Mouse (Mus musculus) limb, embryonic 14.5 days (tissue): Measurements from ENCODE around the gene Rnf144a. TPM values are rescaled to one million over a fixed set of nuclear protein-coding genes. Genes with fewer than 3 reads are reported as not detected.

ENCODE experiments used
- ATAC-seq: fragments of 200-750 bp; cut with Nextera tagmentation; 2 replicates; pipeline ENCODE4 v1.8.0; 2017; ENCODE audit warnings: low read depth, moderate number of reproducible peaks, moderate TSS enrichment; ENCODE audit not compliant: low FRiP score
- DNase-seq: peaks from one replicate; pipeline ENCODE4 v3.0.0-alpha.2; 2015; ENCODE audit warnings: low spot score
- H3K27ac ChIP-seq: fragments of 300-500 bp; sonication (generic); replicated peaks from 2 replicates; pipeline ENCODE4 v1.5.1; 2014; ENCODE audit warnings: low read depth, mild to moderate bottlenecking, low read length, moderate library complexity, mixed read lengths
- H3K27me3 ChIP-seq: fragments of 300-500 bp; sonication (generic); 2 replicates; pipeline ENCODE4 v1.6.1; 2014; ENCODE audit warnings: low read length, mixed read lengths; ENCODE audit not compliant: control insufficient read depth, insufficient read depth
- H3K36me3 ChIP-seq: fragments of 300-500 bp; sonication (generic); 2 replicates; pipeline ENCODE4 v1.6.1; 2014; ENCODE audit warnings: mild to moderate bottlenecking, low read length, moderate library complexity, mixed read lengths; ENCODE audit not compliant: control insufficient read depth, insufficient read depth
- H3K4me1 ChIP-seq: fragments of 300-500 bp; sonication (generic); 2 replicates; pipeline ENCODE4 v1.6.1; 2014; ENCODE audit warnings: antibody characterized with exemption, low read length, mixed read lengths; ENCODE audit not compliant: control insufficient read depth, insufficient read depth
- H3K4me2 ChIP-seq: fragments of 300-500 bp; sonication (generic); replicated peaks from 2 replicates; pipeline ENCODE4 v1.6.1; 2014; ENCODE audit warnings: low read depth, mild to moderate bottlenecking, low read length, moderate library complexity; ENCODE audit not compliant: severe bottlenecking
- H3K4me3 ChIP-seq: fragments of 300-500 bp; sonication (generic); replicated peaks from 2 replicates; pipeline ENCODE4 v1.5.1; 2014; ENCODE audit warnings: low read length
- H3K9ac ChIP-seq: fragments of 300-500 bp; sonication (generic); 2 replicates; pipeline ENCODE4 v1.6.1; 2014; ENCODE audit warnings: mild to moderate bottlenecking, low read depth, low read length, moderate library complexity; ENCODE audit not compliant: severe bottlenecking
- H3K9me3 ChIP-seq: fragments of 300-500 bp; sonication (generic); 2 replicates; pipeline ENCODE4 v1.6.1; 2016; ENCODE audit warnings: low read length; ENCODE audit not compliant: control insufficient read depth
- POLR2A ChIP-seq: fragments of 200-500 bp; IDR thresholded peaks from 2 replicates; pipeline ENCODE4 v1.8.0; 2012; ENCODE audit warnings: inconsistent platforms, mild to moderate bottlenecking, moderate library complexity, borderline replicate concordance; ENCODE audit not compliant: insufficient read depth, insufficient read length; ENCODE audit errors: extremely low read depth
- WGBS: fragments of 180-500 bp; shearing (Covaris S2); extraction: QIAGEN DNeasy Blood & Tissue Kit; methylation state at CpG from one replicate; pipeline ENCODE4 v1.1.7; 2014; 5-methylcytosine and 5-hydroxymethylcytosine counted together
- polyA plus RNA-seq, 2 experiments: library from polyadenylated mRNA; depleted of rRNA in 1 of 2; stranded (reverse) in 1 of 2; unstranded in 1 of 2; fragments of >200 nt; fragmentation: Nextera tagmentation in 1 of 2; extraction: Ambion mirVana in 1 of 2; gene quantifications; 2 replicates each; pipeline versions ENCODE4 v1.2.1 to v1.2.3; 2012 to 2014

Gene Rnf144a
- polyA plus RNA-seq, 2 experiments: 33.3 to 34.6 TPM

- no peak for TF ChIP-seq POLR2A
- Histone ChIP-seq H3K27me3 (no peaks in the 10 kb centered on the region), H3K4me1 (peaks cover 31% of the 10 kb centered on the region), H3K4me2 (no peak overlapping the region), H3K9me3 (no peaks in the 10 kb centered on the region), H3K36me3 (peaks cover 18% of the 10 kb centered on the region), H3K4me3 (no peak overlapping the region), H3K9ac (no peak overlapping the region), H3K27ac (no peak overlapping the region)
- 52% methylated on average over 1 of the region's 1 CpGs for WGBS
- DNase-seq (no peak), ATAC-seq (no peak)
These were observed 13.8 kb downstream of the Rnf144a start for GRCm38 (mm10) chr12:26401254-26401653.

DNA sequence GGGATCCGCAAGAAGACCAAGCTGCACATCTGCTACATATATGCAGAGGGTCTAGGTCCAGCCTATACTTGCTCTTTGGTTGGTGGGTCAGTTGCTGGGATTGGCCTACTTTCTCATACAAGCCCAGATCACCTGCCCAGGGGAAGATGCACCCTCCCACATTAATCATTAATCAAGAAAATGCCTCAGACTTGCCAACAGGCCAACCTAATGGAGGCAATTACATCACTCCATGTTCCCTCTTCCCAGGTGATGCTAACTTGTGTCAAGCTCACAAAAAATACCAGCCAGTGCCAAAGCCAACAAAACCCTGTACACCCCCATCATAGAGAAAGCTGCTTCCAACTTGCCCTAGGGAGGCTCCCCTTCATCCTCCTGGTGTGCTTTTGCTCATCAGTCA, 14.3 kb downstream of the Rnf144a start:
- H3K4me2 ChIP-seq: no peak overlapping the region
- H3K4me1 ChIP-seq: peaks cover 31% of the 10 kb centered on the region
- TF ChIP-seq POLR2A: no peak
- DNase-seq (no peak), ATAC-seq (no peak)
- H3K36me3 ChIP-seq: peaks cover 18% of the 10 kb centered on the region
- no peak overlapping the region for H3K27ac ChIP-seq
- H3K27me3 ChIP-seq: no peaks in the 10 kb centered on the region
- H3K4me3 ChIP-seq: no peak overlapping the region
- no peak overlapping the region for H3K9ac ChIP-seq
- WGBS: 89% methylated on average over 1 of the region's 1 CpGs
- no peaks in the 10 kb centered on the region for H3K9me3 ChIP-seq

DNA sequence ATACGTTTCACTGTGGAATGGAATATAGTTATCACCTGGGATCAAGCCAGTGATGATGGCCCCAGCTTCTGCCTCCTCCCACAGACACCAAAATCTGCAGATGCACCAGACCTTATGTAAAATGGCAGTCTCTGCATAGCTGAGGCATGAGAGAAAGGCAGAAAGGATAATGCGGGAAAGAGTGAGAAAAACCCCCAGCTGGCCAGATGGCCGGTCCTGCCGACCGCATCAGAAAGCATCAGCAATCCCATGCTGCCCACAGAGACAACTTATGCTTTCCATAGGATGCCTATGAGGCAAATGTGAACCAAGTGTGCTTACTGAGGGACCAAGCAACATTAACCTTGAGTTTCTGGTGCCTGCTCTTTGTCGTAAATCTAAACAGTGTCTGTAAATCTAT, 15.7 kb downstream of the Rnf144a start:
- ATAC-seq: no peak
- WGBS: 85% methylated on average over 6 of the region's 6 CpGs
- no peak for DNase-seq
- no peaks in the 10 kb centered on the region for H3K9me3 ChIP-seq
- H3K4me1 ChIP-seq: peaks cover 37% of the 10 kb centered on the region
- no peak overlapping the region for H3K27ac ChIP-seq
- no peak for TF ChIP-seq POLR2A
- H3K4me2 ChIP-seq: no peak overlapping the region
- H3K27me3 ChIP-seq: no peaks in the 10 kb centered on the region
- no peak overlapping the region for H3K9ac ChIP-seq
- no peak overlapping the region for H3K4me3 ChIP-seq
- peaks cover 13% of the 10 kb centered on the region; the same call in 1 of the 2 replicates for H3K36me3 ChIP-seq

DNA sequence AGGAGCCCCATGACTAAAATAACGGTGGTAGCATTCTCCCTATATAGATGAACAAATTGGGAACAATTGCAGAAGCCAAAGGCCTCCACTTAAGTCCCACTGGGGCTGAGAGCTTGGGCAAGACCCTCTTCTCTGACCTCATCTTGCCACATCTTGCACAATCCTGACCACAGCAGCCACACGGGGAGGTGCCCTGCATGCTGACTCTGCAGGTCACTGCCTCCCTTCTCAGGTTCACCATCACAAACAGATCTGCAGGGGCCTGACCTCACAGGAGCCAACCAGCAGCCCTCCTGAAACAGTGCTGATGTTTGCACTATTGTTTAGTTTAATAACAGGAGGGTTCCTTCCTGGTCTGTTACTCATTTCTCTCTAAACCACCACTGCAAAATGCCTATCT, 16.5 kb downstream of the Rnf144a start:
- no peak for DNase-seq
- Histone ChIP-seq H3K4me3 (no peak overlapping the region), H3K9ac (no peak overlapping the region), H3K27me3 (no peaks in the 10 kb centered on the region), H3K9me3 (no peaks in the 10 kb centered on the region), H3K36me3 (peaks cover 9% of the 10 kb centered on the region; the same call in 1 of the 2 replicates), H3K4me1 (peaks cover 42% of the 10 kb centered on the region), H3K27ac (no peak overlapping the region), H3K4me2 (no peak overlapping the region)
- ATAC-seq: no peak
- WGBS: 65% methylated on average over 2 of the region's 2 CpGs
- TF ChIP-seq POLR2A: no peak

DNA sequence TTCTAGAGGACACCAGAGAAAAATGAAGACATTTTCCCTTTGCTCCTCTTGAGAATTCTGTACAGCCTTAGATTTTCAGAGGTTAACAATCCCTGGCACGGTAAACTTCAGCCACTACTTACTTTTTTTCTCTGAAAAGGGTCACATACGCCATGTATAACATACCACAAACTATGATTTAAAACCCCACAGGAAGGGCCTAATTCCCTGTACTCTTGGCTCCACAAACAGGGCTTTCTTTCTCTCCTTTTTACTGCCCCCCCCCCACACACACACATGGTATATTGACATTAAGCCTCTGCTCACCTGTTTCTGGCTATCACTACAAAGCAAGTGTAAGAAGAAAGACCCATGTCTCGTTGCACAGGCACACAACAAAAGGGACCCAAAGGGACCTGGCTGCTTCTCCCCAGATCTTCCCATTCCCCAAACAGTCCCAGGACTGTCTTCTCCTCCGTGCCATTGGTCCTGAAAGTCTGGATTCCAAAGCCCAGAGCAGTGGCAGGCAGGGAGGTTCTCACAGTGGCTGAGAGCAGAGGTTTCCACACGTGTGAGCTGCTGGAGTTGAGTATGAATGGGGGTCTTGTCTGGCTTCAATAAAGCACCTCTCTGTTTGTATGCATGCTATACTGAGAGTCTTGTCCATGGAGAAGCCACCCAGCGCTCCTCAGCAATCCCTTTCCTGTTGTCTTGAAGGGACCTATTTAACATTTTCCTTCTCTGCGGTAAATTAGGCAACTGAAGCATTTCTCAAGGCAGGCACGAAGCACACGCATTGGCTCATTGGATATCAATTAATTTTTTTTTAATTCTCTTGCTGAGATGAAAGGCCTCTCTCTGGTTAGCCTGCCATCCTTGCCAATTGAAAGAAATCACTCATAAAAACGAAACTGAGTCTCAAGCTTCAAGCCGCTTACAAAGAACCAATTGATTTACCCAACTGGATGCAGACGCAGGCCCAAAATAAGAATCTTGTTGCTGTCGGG, 20.3 kb downstream of the Rnf144a start:
- H3K4me2 ChIP-seq: peak overlapping the region; percentile 26
- H3K4me1 ChIP-seq: peaks cover 36% of the 10 kb centered on the region
- peak overlapping the region; percentile 61 for H3K27ac ChIP-seq
- no peak overlapping the region for H3K4me3 ChIP-seq
- H3K9ac ChIP-seq: no peak overlapping the region
- no peak for DNase-seq
- no peaks in the 10 kb centered on the region for H3K27me3 ChIP-seq
- ATAC-seq: peak; percentile 76
- no peaks in the 10 kb centered on the region for H3K9me3 ChIP-seq
- no peak for TF ChIP-seq POLR2A
- 37% methylated on average over 13 of the region's 13 CpGs for WGBS
- no peaks in the 10 kb centered on the region for H3K36me3 ChIP-seq
